Mouse (Mus musculus) kidney, postnatal 36 days (tissue): ENCODE data around the gene Gm6890.
"Not testable (repeated sequence)": the region's sequence is repeated elsewhere in the genome, so short reads cannot be mapped to it uniquely, and the experiment has no call there.

Experiments
- DNase-seq, 2 experiments: peaks; one replicate each; pipeline ENCODE4 v3.0.0; 2021 to 2022; ENCODE audit warnings: mixed read lengths in 2 of 2

Gm6890 gene

GRCm38 (mm10) chrX:74740627-74741026 lies at the start of gene Gm6890:
Gm6890 (plus strand) TSS chrX:74740927.
- not testable (repeated sequence) for DNase-seq

- DNase-seq: not testable (repeated sequence)
Measured at GRCm38 (mm10) chrX:74726195-74726594, 14.5 kb upstream of the Gm6890 start.

- peak; percentile 7 to 22 for DNase-seq
Measured at GRCm38 (mm10) chrX:74770715-74771114, 30.0 kb downstream of the Gm6890 start.
